Mouse (Mus musculus): ENCODE measurements around the gene Bbs10. TPM values are rescaled to one million over a fixed set of nuclear protein-coding genes. Genes with fewer than 3 reads are reported as not detected.
A peak's percentile ranks its signal among the peaks of the same experiment; 100 is the strongest.

Gene Bbs10
- polyA plus RNA-seq, 1 experiment from 2014 or later: 7.1 TPM

- no peaks in the 10 kb centered on the region for H3K27me3 ChIP-seq (replicated peaks; ENCODE audit: control insufficient read depth, insufficient read depth, low read length)
- no peak overlapping the region for H3K9ac ChIP-seq (ENCODE audit: low read length)
- DNase-seq (ENCODE audit: low spot score) (peak; percentile 10), ATAC-seq (no peak)
- WGBS: 23% methylated on average over 5 of the region's 5 CpGs
- H3K4me2 ChIP-seq (ENCODE audit: low read length): no peak overlapping the region
- H3K36me3 ChIP-seq (ENCODE audit: control insufficient read depth, insufficient read depth, low read length): peaks cover 48% of the 10 kb centered on the region
- H3K4me1 ChIP-seq (ENCODE audit: control insufficient read depth, insufficient read depth, low read length): no peaks in the 10 kb centered on the region
- H3K9me3 ChIP-seq (replicated peaks; ENCODE audit: control insufficient read depth, low read length): no peaks in the 10 kb centered on the region
- no peak overlapping the region for H3K4me3 ChIP-seq (ENCODE audit: low read depth, low read length)
- no peak overlapping the region for H3K27ac ChIP-seq (ENCODE audit: low read depth, low read length)
Observed at GRCm38 (mm10) chr10:111273463-111274088, 24.9 kb upstream of the Bbs10 start.

DNA sequence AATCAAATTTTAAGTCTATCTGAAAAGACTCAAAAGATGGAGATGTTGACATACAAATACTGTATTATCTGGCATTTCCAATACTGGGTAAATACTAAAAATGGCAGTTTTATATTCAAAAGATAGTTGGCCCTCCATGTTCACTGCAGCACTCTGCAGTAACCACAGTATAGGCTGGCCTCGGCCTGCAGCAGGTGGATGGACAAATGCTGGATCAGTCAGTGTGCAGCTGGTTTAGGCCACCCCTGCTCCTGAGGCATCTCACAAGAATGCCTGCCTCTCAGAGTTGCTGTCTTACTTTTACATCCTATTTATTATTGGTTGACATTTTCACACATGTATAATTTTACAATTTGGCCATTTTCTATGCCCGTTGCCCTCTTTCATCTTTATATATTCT, 22.7 kb upstream of the Bbs10 start:
- Histone ChIP-seq H3K9ac (ENCODE audit: low read length) (no peak overlapping the region), H3K4me3 (ENCODE audit: low read depth, low read length) (no peak overlapping the region), H3K4me1 (ENCODE audit: control insufficient read depth, insufficient read depth, low read length) (no peaks in the 10 kb centered on the region), H3K4me2 (ENCODE audit: low read length) (no peak overlapping the region), H3K27me3 (replicated peaks; ENCODE audit: control insufficient read depth, insufficient read depth, low read length) (no peaks in the 10 kb centered on the region), H3K27ac (ENCODE audit: low read depth, low read length) (no peak overlapping the region), H3K9me3 (replicated peaks; ENCODE audit: control insufficient read depth, low read length) (no peaks in the 10 kb centered on the region), H3K36me3 (ENCODE audit: control insufficient read depth, insufficient read depth, low read length) (peaks cover 50% of the 10 kb centered on the region)
- 91% methylated on average over 2 of the region's 2 CpGs for WGBS
- ATAC-seq (no peak), DNase-seq (ENCODE audit: low spot score) (no peak)

DNA sequence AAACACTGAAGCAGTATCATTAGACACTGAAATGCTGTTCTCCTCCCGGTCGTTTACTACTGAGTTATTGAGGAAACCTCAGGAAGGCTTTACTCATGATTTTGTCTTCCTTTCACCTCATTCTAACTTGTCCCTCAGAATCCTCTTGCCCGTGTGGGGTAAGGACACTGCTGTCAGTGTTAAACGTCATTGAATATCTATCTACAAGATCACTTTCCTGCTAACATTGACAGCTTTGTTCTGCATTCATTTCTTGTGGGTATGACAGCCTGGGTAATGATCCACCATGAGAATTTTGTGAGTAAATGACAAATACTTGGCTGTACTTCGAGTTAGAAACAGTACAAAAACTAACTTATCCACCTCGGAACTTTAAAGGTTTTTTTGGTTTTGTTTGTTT, 848 bp upstream of the Bbs10 start:
- H3K36me3 ChIP-seq (ENCODE audit: control insufficient read depth, insufficient read depth, low read length): no peaks in the 10 kb centered on the region

DNA sequence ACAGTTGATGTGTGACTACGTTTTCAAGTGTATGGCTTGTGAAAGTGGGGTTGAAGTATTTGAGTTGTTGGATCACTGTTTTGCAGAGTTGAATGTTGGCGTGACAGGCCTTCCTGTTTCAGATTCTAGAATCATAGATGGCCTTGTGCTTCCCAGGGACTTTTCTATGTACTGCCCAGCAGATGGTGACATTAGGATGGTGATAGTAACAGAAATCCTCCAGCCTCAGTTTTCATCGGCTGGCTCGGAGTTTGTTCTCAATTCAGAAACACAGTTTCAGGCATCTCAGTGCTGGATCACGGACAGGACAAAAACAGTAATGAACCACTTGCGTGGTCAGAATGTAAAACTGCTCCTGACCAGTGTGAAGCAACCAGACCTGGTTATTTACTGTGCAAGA, 1.1 kb downstream of the Bbs10 start:
- peaks cover 6% of the 10 kb centered on the region; the same call in 1 of the 2 replicates for H3K4me1 ChIP-seq (ENCODE audit: control insufficient read depth, insufficient read depth, low read length)
- DNase-seq (ENCODE audit: low spot score) (peak; percentile 17), ATAC-seq (no peak)
- no peak overlapping the region for H3K27ac ChIP-seq (ENCODE audit: low read depth, low read length)
- WGBS: 82% methylated on average over 6 of the region's 6 CpGs
- H3K4me3 ChIP-seq (ENCODE audit: low read depth, low read length): no peak overlapping the region
- H3K36me3 ChIP-seq (ENCODE audit: control insufficient read depth, insufficient read depth, low read length): no peaks in the 10 kb centered on the region
- no peak overlapping the region for H3K4me2 ChIP-seq (ENCODE audit: low read length)
- no peaks in the 10 kb centered on the region for H3K27me3 ChIP-seq (replicated peaks; ENCODE audit: control insufficient read depth, insufficient read depth, low read length)
- no peak overlapping the region for H3K9ac ChIP-seq (ENCODE audit: low read length)
- no peaks in the 10 kb centered on the region for H3K9me3 ChIP-seq (replicated peaks; ENCODE audit: control insufficient read depth, low read length)

More for the DNA sequence above, 848 bp upstream of the Bbs10 start:
- no peak for ATAC-seq
- Histone ChIP-seq H3K27me3 (replicated peaks; ENCODE audit: control insufficient read depth, insufficient read depth, low read length) (no peaks in the 10 kb centered on the region), H3K9me3 (replicated peaks; ENCODE audit: control insufficient read depth, low read length) (no peaks in the 10 kb centered on the region), H3K9ac (ENCODE audit: low read length) (peak overlapping the region; percentile 81; the same call in 1 of the 2 replicates), H3K4me2 (ENCODE audit: low read length) (peak overlapping the region; percentile 63), H3K4me3 (ENCODE audit: low read depth, low read length) (peak overlapping the region; percentile 66), H3K4me1 (ENCODE audit: control insufficient read depth, insufficient read depth, low read length) (peaks cover 6% of the 10 kb centered on the region; the same call in 1 of the 2 replicates), H3K27ac (ENCODE audit: low read depth, low read length) (peak overlapping the region; percentile 87; the same call in 1 of the 2 replicates)
- WGBS: 54% methylated on average over 6 of the region's 6 CpGs
- DNase-seq (ENCODE audit: low spot score): no peak

DNA sequence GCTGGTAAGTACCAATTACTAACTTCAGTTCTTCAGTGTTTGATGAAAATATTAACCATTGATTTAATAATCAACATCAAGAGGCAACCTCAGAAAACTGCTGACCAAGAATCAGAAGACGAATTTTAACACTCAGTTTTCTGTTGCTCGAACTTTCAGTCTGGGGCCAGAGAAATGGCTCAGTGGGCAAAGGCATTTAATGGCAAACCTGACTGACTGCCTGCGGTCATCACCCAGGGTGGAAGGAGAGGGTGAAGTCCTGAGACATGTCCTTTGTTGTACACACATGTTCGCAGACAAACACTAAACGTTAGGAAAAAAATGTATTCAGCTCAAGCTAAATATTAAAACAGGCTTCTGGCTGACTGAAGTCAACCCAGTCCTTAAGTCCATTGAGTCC, 2.6 kb downstream of the Bbs10 start:
- Histone ChIP-seq H3K4me3 (ENCODE audit: low read depth, low read length) (no peak overlapping the region), H3K9me3 (replicated peaks; ENCODE audit: control insufficient read depth, low read length) (no peaks in the 10 kb centered on the region), H3K27me3 (replicated peaks; ENCODE audit: control insufficient read depth, insufficient read depth, low read length) (no peaks in the 10 kb centered on the region), H3K4me2 (ENCODE audit: low read length) (no peak overlapping the region), H3K4me1 (ENCODE audit: control insufficient read depth, insufficient read depth, low read length) (peaks cover 6% of the 10 kb centered on the region; the same call in 1 of the 2 replicates), H3K36me3 (ENCODE audit: control insufficient read depth, insufficient read depth, low read length) (no peaks in the 10 kb centered on the region), H3K27ac (ENCODE audit: low read depth, low read length) (no peak overlapping the region), H3K9ac (ENCODE audit: low read length) (no peak overlapping the region)
- WGBS: 93% methylated on average over 5 of the region's 5 CpGs
- ATAC-seq (no peak), DNase-seq (ENCODE audit: low spot score) (no peak)

GRCm38 (mm10) chr10:111302486-111302885, 4.0 kb downstream of the Bbs10 start:
- H3K36me3 ChIP-seq (ENCODE audit: control insufficient read depth, insufficient read depth, low read length): no peaks in the 10 kb centered on the region
- H3K4me3 ChIP-seq (ENCODE audit: low read depth, low read length): no peak overlapping the region
- no peak overlapping the region for H3K27ac ChIP-seq (ENCODE audit: low read depth, low read length)
- DNase-seq (ENCODE audit: low spot score) (no peak), ATAC-seq (no peak)
- no peaks in the 10 kb centered on the region for H3K9me3 ChIP-seq (replicated peaks; ENCODE audit: control insufficient read depth, low read length)
- H3K4me2 ChIP-seq (ENCODE audit: low read length): no peak overlapping the region
- H3K4me1 ChIP-seq (ENCODE audit: control insufficient read depth, insufficient read depth, low read length): peaks cover 6% of the 10 kb centered on the region; the same call in 1 of the 2 replicates
- H3K9ac ChIP-seq (ENCODE audit: low read length): no peak overlapping the region
- no peaks in the 10 kb centered on the region for H3K27me3 ChIP-seq (replicated peaks; ENCODE audit: control insufficient read depth, insufficient read depth, low read length)
- 92% methylated on average over 6 of the region's 6 CpGs for WGBS

- Histone ChIP-seq H3K4me2 (ENCODE audit: low read length) (no peak overlapping the region), H3K9me3 (replicated peaks; ENCODE audit: control insufficient read depth, low read length) (no peaks in the 10 kb centered on the region), H3K9ac (ENCODE audit: low read length) (no peak overlapping the region), H3K27ac (ENCODE audit: low read depth, low read length) (no peak overlapping the region), H3K36me3 (ENCODE audit: control insufficient read depth, insufficient read depth, low read length) (no peaks in the 10 kb centered on the region), H3K4me3 (ENCODE audit: low read depth, low read length) (no peak overlapping the region), H3K27me3 (replicated peaks; ENCODE audit: control insufficient read depth, insufficient read depth, low read length) (no peaks in the 10 kb centered on the region), H3K4me1 (ENCODE audit: control insufficient read depth, insufficient read depth, low read length) (no peaks in the 10 kb centered on the region)
- ATAC-seq (no peak), DNase-seq (ENCODE audit: low spot score) (no peak)
- WGBS: 93% methylated on average over 13 of the region's 13 CpGs
Observed at GRCm38 (mm10) chr10:111308850-111309501, 10.5 kb downstream of the Bbs10 start.

DNA sequence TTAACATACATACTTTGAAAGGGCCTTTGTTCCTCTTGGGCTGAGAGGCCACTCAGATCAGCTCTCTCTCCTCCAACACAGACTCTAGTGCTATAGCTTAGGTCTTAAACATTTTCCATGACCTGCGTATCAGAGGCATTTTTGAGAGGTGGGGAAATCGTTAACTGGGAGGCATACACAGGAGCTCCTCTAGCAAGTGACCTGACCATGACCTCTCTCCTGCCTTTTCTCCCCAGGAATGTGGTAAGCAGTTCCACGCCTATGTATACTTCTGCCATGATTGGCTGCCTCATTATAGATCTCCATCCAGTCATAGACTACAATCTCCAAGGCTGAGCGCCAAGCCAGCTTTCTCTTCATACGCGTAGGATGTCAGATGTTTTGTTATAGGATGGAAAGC, 14.8 kb downstream of the Bbs10 start:
- Histone ChIP-seq H3K36me3 (ENCODE audit: control insufficient read depth, insufficient read depth, low read length) (no peaks in the 10 kb centered on the region), H3K27me3 (replicated peaks; ENCODE audit: control insufficient read depth, insufficient read depth, low read length) (no peaks in the 10 kb centered on the region), H3K9ac (ENCODE audit: low read length) (no peak overlapping the region), H3K9me3 (replicated peaks; ENCODE audit: control insufficient read depth, low read length) (no peaks in the 10 kb centered on the region), H3K27ac (ENCODE audit: low read depth, low read length) (no peak overlapping the region), H3K4me2 (ENCODE audit: low read length) (no peak overlapping the region), H3K4me3 (ENCODE audit: low read depth, low read length) (no peak overlapping the region), H3K4me1 (ENCODE audit: control insufficient read depth, insufficient read depth, low read length) (no peaks in the 10 kb centered on the region)
- ATAC-seq: no peak
- 69% methylated on average over 6 of the region's 6 CpGs for WGBS
- DNase-seq (ENCODE audit: low spot score): no peak
